In the genomic region with DNA sequence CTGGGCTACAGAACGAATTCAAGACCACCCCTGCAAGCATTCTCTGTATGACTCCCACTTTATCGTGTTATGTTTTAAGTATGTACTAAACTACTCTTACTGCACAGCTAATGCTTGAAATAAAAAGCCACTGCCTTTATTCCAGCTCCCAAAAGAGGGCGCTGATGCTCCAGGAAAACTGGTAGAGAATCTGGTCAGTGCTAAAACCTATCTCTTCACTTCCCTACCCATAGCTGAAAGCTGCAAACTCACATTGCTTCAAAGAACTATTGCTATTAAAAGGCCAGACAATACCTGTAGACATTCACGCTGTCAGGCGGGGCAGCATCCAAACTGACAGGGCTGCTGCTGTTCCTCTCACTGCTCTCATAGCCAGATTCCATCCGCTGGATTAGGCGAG, we compare ENCODE assay signal across 8 mouse cellular contexts. TPM values are rescaled to one million over a fixed set of nuclear protein-coding genes. Genes with fewer than 3 reads are reported as not detected.
DNase-seq lines count a peak whose midpoint lies in the region; ATAC-seq and TF ChIP-seq lines count a peak whose summit lies in the region.

No protein-coding gene starts in this region.

- 54% methylated on average over 7 of the region's 7 CpGs for WGBS in kidney, adult 2 months
- 58% methylated on average over 7 of the region's 7 CpGs for WGBS in limb, embryonic 11.5 days
- 54% methylated on average over 7 of the region's 7 CpGs for WGBS in neural tube, embryonic 14.5 days

- H3K27me3 ChIP-seq in kidney, adult 2 months (replicated peaks; ENCODE audit: control insufficient read depth, insufficient read depth, low read length) = no peaks in the 10 kb centered on the region
- no peaks in the 10 kb centered on the region for H3K27me3 ChIP-seq in limb, embryonic 11.5 days (ENCODE audit: control insufficient read depth, insufficient read depth, low read length)
- no peaks in the 10 kb centered on the region for H3K27me3 ChIP-seq in neural tube, embryonic 14.5 days (ENCODE audit: control insufficient read depth, insufficient read depth, low read length)

- no peak overlapping the region for H3K9ac ChIP-seq in limb, embryonic 11.5 days (ENCODE audit: low read length)
- H3K9ac ChIP-seq in neural tube, embryonic 14.5 days (replicated peaks; ENCODE audit: low read depth, low read length) = no peak overlapping the region

- H3K36me3 ChIP-seq in kidney, adult 2 months (ENCODE audit: control insufficient read depth, insufficient read depth, low read length) = no peaks in the 10 kb centered on the region; the same call in 1 of the 2 replicates
- no peaks in the 10 kb centered on the region for H3K36me3 ChIP-seq in limb, embryonic 11.5 days (ENCODE audit: control insufficient read depth, insufficient read depth, low read length)
- peaks cover 10% of the 10 kb centered on the region; the same call in 1 of the 2 replicates for H3K36me3 ChIP-seq in neural tube, embryonic 14.5 days (ENCODE audit: control insufficient read depth, insufficient read depth, low read length)

- H3K4me3 ChIP-seq in kidney, adult 2 months (ENCODE audit: insufficient read depth, low read depth, low read length) = no peak overlapping the region
- H3K4me3 ChIP-seq in limb, embryonic 11.5 days (ENCODE audit: low read depth, low read length) = no peak overlapping the region
- H3K4me3 ChIP-seq in neural tube, embryonic 14.5 days (ENCODE audit: low read depth, low read length) = no peak overlapping the region

- no peak for TF ChIP-seq POLR2A in kidney, adult 2 months (IDR thresholded peaks at IDR 0.05; ENCODE audit: low read depth, low read length)

- DNase-seq in 3T3-L1 (ENCODE audit: low read depth, low spot score) (peak; percentile 76), R1 (ENCODE audit: low read depth, low spot score) (peak; percentile 69)
- peak; percentile 40 to 69 for DNase-seq in cerebellum, postnatal 4 days (ENCODE audit: low spot score in 2 of 2)
- DNase-seq in gastrocnemius, postnatal 25 days = peak; percentile 49
- DNase-seq in kidney, adult 2 months = peak; percentile 82
- peak; percentile 76 for DNase-seq in limb, embryonic 11.5 days (ENCODE audit: low spot score)
- peak; percentile 36 for DNase-seq in testis, postnatal 14 days (ENCODE audit: low spot score)

- H3K9me3 ChIP-seq in limb, embryonic 11.5 days (ENCODE audit: control insufficient read depth, low read length) = no peaks in the 10 kb centered on the region
- H3K9me3 ChIP-seq in neural tube, embryonic 14.5 days (ENCODE audit: control insufficient read depth, low read length) = no peaks in the 10 kb centered on the region

- TF ChIP-seq CTCF in kidney, adult 2 months (conservative IDR thresholded peaks at IDR 0.05; ENCODE audit: insufficient read depth, insufficient read length, low read depth, low read length) = peak; percentile 49

- no peak overlapping the region for H3K4me2 ChIP-seq in limb, embryonic 11.5 days (ENCODE audit: low read depth, severe bottlenecking)
- H3K4me2 ChIP-seq in neural tube, embryonic 14.5 days (ENCODE audit: low read depth, low read length) = no peak overlapping the region

- H3K27ac ChIP-seq in kidney, adult 2 months (ENCODE audit: insufficient read depth, low read depth, low read length) = no peak overlapping the region
- H3K27ac ChIP-seq in limb, embryonic 11.5 days (replicated peaks; ENCODE audit: low read depth, low read length) = no peak overlapping the region
- H3K27ac ChIP-seq in neural tube, embryonic 14.5 days (ENCODE audit: low read depth, low read length) = no peak overlapping the region

- ATAC-seq in limb, embryonic 11.5 days (ENCODE audit: insufficient number of reproducible peaks, low FRiP score, low TSS enrichment, low read depth) = no peak
- peak; percentile 73 for ATAC-seq in neural tube, embryonic 14.5 days (ENCODE audit: low read depth)

- no peaks in the 10 kb centered on the region for H3K4me1 ChIP-seq in kidney, adult 2 months (ENCODE audit: control insufficient read depth, insufficient read depth, low read length)
- no peaks in the 10 kb centered on the region for H3K4me1 ChIP-seq in limb, embryonic 11.5 days (ENCODE audit: control insufficient read depth, insufficient read depth, low read length)
- H3K4me1 ChIP-seq in neural tube, embryonic 14.5 days (ENCODE audit: control insufficient read depth, insufficient read depth, low read length) = no peaks in the 10 kb centered on the region

RNA-seq across cellular contexts. Expression of a gene that starts 29.8 kb away (rescaled TPM):
- total RNA-seq in gastrocnemius, postnatal 25 days (2021) = 100 to 1,000 TPM; 114 to 140 TPM
- polyA plus RNA-seq in kidney, adult 2 months (2012; rRNA removed) = 9.7 and 13.7 TPM in 2 replicates
- 55.8 and 56.9 TPM in 2 replicates for polyA plus RNA-seq in limb, embryonic 11.5 days (2014; fragmentation: Nextera tagmentation; extraction: Ambion mirVana)
- 130 and 139 TPM in 2 replicates for polyA plus RNA-seq in neural tube, embryonic 14.5 days (2014; fragmentation: Nextera tagmentation; extraction: Ambion mirVana)
